Mouse (Mus musculus) frontal cortex, postnatal 14 days (tissue): ENCODE results near the gene Necab3.

Source experiments
- DNase-seq, 2 experiments: peaks; one replicate each; pipeline ENCODE4 v3.0.0; 2022; ENCODE audit warnings: low spot score in 2 of 2

Necab3 gene

GRCm38 (mm10) chr2:154543567-154544347 lies 14.9 kb downstream of the Necab3 start:
- peak in 1 of 2 experiments; percentile 74 for DNase-seq

GRCm38 (mm10) chr2:154541630-154542029 lies 17.1 kb downstream of the Necab3 start:
- DNase-seq, result no peak

- DNase-seq, result no peak
These were observed 19.0 kb downstream of the Necab3 start for GRCm38 (mm10) chr2:154539720-154540119.

GRCm38 (mm10) chr2:154538710-154539109 lies 20.0 kb downstream of the Necab3 start:
- no peak for DNase-seq

- no peak for DNase-seq
These were observed 20.4 kb downstream of the Necab3 start for GRCm38 (mm10) chr2:154538310-154538709.

- no peak for DNase-seq
These were observed 23.9 kb downstream of the Necab3 start for GRCm38 (mm10) chr2:154534704-154535270.

GRCm38 (mm10) chr2:154532888-154533287 lies 25.8 kb downstream of the Necab3 start:
- no peak for DNase-seq

GRCm38 (mm10) chr2:154526531-154526930 lies 32.2 kb downstream of the Necab3 start:
- DNase-seq, result no peak

- DNase-seq, result no peak
These were observed 33.4 kb downstream of the Necab3 start for GRCm38 (mm10) chr2:154525285-154525684.

GRCm38 (mm10) chr2:154522334-154522733 lies 36.4 kb downstream of the Necab3 start:
- no peak for DNase-seq

- no peak for DNase-seq
These were observed 37.2 kb downstream of the Necab3 start for GRCm38 (mm10) chr2:154521449-154521848.

- DNase-seq, result no peak
These were observed 41.3 kb downstream of the Necab3 start for GRCm38 (mm10) chr2:154517424-154517823.

GRCm38 (mm10) chr2:154516944-154517343 lies 41.7 kb downstream of the Necab3 start:
- DNase-seq, result no peak

- DNase-seq, result no peak
These were observed 48.5 kb downstream of the Necab3 start for GRCm38 (mm10) chr2:154510141-154510540.

- DNase-seq, result no peak
These were observed 50.2 kb downstream of the Necab3 start for GRCm38 (mm10) chr2:154508450-154508849.

- DNase-seq, result no peak
These were observed 51.0 kb downstream of the Necab3 start for GRCm38 (mm10) chr2:154507566-154508283.

- DNase-seq, result no peak
These were observed 51.6 kb downstream of the Necab3 start for GRCm38 (mm10) chr2:154507076-154507475.

- DNase-seq, result no peak
These were observed 57.9 kb downstream of the Necab3 start for GRCm38 (mm10) chr2:154500758-154501157.

- no peak for DNase-seq
These were observed 58.9 kb downstream of the Necab3 start for GRCm38 (mm10) chr2:154499717-154500247.

- DNase-seq, result no peak
These were observed 60.1 kb downstream of the Necab3 start for GRCm38 (mm10) chr2:154498571-154498970.

- DNase-seq, result no peak
These were observed 63.7 kb downstream of the Necab3 start for GRCm38 (mm10) chr2:154495021-154495420.
